Mouse (Mus musculus) c-Kit-positive CD71-positive TER-119-negative erythroid progenitor cells, embryonic 14.5 days (primary cell): ENCODE results near the gene Calm5.
"Not testable (repeated sequence)": the region's sequence is repeated elsewhere in the genome, so short reads cannot be mapped to it uniquely, and the experiment has no call there.

Experiments used
- DNase-seq: peaks from one replicate; pipeline ENCODE4 v3.0.0-alpha.2; 2013; ENCODE audit warnings: low read depth

The Calm5 gene

DNA sequence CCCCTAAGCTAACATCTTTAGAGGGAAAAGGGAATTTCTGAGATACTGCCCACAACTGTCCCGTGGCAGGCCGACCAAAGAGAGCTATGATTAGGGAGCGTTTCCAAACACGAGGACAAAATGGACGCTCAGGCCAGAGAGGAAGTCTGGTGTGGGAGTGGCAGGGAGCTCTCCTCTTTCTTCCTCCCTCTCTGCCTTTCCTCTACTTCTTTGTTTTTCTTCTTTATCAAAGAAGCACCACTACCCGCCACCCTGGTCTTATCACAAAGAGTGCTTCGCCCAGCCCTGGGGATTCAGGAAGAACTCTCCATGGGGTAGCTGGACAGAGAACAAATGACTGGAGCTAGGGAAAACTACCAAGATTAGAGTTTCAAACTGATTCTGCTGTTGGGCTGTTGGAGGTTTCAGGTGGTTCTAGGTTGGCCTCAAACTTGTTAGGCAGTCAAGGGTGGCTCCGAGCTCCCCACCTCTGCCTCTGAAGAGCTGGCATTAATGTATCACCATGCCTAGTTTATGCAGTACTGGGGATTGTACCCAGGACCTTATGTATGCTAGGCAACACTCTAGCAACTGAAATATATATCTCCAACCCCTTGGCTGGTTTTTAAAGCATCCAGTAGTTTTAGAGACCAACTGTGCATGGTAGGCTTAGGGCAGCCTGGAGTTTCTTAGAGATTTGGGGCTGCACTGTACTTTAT, 12.5 kb downstream of the Calm5 start:
- no peak for DNase-seq

DNA sequence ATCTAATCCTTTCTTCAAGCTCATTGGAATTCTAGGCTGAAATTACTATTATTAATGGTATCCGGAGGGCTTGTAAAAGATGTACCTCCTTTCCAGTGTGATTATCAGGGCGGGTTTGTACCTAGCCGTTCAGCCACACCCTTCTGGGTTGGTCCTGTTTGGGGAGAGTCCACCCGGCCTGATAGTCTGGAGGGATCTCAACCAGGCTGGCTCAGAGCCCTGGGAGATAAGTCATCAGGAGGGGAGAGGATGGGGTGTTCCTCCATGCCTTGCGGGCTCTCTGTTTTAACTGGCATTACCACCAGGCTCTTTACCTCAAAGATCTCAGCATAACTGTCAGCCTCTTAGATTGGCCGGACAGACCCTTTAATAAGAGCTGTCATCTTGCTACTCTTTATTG, 13.2 kb downstream of the Calm5 start:
- DNase-seq = peak; percentile 80

DNA sequence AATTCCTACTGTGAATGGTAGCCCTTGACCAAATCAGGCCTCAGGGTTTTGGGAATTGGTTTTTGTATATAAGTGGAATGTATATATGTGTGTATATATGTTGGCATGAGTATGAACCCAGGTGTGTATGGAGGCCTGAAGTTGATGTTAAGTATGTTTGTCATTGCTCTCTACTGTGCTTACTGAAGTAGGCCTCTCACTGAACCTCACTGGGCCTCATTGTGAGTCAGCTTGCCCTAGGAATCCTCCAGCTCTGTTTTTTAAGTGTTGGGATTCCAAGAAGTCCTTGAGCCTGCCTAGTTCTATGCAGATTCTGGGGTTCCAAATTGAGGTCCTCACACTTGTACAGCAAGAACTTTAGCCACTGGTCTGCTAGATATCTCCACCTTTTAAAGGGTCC, 15.9 kb downstream of the Calm5 start:
- no peak for DNase-seq

DNA sequence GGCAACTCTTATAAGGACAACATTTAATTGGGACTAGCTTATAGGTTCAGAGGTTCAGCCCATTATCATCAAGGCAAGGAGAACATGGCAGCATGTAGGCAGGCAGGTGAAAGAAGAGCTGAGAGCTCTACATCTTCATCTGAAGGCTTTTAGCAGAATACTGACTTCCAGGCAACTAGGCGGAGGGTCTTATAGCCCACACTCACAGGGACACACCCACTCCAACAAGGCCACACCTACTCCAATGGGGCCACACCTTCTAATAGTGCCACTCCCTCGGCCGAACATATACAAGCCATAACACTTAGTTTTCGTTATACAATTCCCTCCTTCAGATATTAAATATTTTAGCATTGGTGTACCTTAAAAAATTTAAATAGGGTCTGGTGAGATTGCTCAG, 18.9 kb downstream of the Calm5 start:
- DNase-seq = no peak

DNA sequence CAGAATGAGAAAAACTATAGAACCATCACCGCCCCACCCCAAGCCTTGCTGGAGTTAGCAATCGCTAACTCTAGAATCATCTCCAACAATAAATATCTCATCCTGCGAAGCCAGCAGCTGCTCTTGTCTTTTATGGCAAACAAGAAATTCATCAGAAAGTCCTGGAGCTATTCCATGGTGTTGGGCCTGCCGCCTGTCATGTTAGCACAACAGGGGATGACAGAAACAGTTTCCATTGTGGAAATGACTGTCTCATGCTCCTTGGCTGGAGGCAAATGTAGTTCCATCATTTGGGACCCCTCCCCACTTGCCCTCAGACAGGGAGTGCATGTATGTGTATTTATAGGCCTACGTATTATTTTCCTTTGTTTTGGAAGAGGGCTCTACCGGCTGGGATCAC, 22.5 kb downstream of the Calm5 start:
- no peak for DNase-seq

DNA sequence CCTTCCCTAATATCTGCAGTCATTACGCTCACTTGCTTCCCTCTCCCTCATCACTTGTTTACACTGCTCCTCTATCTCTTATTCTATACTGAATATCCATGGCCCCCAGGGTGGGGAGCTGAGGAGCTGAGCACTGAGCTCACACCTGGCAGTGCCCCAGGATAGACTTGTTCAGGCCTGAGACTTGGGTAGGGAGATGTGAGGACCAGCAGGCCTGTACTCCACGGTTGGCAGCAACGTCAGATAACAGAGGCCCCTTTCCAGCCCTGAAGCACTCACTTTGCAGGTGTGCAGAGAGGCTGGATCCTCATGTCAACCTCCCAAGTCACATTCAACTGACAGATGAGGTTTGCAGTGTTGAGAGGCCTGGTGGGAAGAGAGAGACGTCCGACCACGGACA, 23.2 kb downstream of the Calm5 start:
- no peak for DNase-seq

DNA sequence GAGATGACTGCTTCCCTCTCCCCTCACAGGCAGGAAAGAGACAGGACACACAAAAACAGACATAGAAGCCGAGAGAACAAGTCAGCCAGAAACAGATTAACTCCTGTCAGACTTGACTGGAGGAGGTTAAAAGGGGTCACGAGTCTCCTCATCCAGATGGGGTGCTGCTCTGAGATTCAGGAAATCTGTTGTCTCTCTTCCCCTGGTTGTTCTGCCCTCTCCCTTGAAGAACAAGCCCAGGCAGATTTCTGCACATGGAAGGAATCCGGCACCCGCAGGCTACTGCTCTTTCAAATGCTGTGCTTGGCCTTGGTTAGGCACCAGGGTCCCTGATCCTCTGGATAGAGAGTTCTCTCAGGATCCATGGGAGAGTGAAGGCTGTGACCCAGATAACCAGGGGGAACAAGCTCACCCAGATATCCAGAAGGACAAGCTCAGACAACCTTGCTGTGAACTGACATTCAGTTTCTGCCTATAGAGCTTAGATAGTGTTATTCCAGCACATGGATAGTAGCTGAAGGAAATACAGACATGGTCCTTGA, 23.8 kb downstream of the Calm5 start:
- no peak for DNase-seq

DNA sequence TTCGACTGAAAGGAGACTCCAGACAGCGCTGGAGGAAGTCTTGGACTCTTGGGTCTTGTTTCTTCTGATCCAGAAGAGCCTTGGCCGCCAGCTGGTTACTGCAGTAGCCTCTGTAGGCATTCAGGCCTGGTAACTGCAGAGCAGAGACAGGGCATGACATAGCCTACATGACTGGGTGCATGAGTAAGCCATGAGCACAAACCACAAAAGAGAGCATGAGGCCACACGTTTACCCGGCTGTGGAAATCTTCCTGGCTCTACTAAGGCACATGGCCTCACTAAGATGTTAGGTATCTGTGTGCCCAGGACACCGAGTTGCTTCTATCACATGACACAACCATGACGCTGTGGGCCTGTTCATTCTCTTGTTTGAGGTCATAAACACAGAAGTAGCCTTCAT, 32.7 kb downstream of the Calm5 start:
- DNase-seq = no peak

DNA sequence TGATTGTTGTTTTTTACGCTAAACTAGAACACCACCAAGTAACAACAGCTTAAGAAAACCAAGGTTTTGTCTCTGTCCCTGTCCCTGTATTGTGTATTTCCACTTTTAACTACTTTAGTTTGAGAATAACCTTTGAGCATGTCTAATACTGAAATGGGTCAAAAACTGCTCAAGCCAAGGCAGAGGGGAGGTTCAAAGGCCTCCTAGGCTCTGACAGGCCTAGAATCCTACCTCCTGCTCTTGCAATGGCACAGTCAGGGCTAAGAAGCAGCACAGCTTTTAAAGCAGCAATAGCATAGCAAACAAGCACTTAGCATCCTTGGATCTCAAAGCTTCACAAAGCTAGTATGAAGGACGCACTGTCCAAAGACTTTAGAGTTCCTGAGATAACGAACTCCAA, 35.1 kb downstream of the Calm5 start:
- no peak for DNase-seq

DNA sequence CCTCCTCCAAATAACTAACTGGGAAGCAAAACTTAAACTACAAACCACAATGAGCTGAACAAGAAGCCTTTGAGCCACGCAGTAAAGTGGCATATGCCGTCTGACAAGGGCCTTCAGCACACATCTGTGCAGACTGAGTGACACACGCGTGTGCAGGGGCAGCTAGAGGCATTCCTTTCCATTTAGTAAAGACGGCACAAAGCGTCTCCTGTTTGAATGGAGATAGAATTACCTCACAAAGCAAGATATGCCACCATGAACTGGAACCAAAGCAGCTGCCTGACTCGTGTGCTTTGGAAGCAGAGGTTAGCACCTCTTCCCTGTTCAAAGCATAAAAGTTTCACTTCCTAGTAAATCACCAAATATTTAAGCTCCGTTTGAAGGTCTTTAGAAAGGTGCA, 36.1 kb downstream of the Calm5 start:
- DNase-seq = no peak

DNA sequence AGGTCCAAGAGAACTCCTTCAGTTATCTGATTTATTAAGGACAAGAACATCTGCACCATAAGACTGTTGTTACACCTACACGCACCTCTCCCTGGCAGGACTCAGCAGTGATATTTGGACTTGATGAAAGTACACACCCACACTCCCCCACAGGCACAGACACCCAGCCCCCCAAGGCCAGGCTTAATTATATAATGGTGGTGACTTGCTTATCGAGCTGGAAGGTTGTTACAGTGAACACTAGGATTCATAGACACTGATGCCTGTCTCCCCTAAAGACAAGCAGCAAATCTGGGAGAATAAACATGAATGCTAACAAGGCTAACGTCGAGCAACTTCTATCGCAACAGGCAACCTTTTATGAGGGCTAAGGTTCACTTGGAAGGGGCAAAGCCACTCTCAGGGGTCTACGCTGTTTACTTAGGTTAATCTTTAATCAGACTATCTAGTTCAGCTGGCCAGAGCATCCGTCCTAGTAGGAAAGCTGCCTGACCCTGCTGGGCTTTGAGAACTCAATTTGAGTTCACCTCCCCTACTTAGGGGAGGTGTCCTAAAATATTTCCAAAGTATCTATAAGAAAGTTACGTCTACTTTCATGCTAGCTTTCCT, 37.6 kb downstream of the Calm5 start:
- DNase-seq = no peak

DNA sequence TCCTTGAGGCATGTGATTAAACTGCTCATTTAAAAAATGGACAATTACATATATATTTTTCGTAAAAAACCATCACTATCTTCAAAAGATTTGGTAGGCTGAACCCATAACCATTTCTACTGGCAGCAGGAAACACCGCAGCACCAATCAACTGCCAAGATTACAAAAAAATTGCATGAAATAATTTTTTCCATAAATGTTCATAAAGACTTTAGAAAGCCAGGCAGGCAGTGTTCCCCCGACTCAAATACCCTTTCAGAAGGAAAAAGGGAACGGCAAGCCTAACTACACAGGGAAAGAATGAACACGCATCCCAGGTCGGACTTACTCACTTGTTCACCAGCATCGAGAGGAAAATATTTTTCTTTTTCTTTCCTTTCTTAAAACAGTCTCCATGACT, 38.6 kb downstream of the Calm5 start:
- no peak for DNase-seq

DNA sequence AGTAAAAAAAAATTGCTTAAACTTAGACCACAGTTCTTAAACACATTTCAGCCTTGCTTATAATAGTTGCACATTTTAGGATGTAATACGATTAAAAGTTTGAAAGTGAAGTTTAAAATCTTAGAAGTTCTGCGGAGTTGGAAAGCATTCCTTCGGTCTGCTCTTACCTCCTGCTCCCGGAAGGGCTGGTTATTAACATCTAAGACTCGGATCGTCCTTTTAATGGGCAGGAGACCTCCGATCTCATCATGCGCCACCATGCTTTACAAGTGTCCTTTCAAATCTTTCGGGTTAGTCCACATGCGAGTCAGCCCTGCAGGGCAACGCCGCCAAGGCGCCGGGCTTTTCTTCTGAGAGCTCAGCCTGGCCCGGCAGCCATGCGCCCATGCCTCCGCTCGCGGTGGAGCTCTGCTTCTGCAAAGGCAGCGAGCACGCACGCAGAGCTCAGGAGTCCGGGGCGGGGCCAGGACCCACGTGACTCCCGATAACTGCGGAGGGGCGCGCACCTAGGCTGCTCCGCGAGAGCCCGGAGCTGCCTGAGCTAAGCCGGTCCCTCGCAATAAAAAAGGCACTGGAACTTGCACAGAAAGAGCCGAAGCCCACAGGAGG, 39.3 kb downstream of the Calm5 start:
- DNase-seq = peak; percentile 89

DNA sequence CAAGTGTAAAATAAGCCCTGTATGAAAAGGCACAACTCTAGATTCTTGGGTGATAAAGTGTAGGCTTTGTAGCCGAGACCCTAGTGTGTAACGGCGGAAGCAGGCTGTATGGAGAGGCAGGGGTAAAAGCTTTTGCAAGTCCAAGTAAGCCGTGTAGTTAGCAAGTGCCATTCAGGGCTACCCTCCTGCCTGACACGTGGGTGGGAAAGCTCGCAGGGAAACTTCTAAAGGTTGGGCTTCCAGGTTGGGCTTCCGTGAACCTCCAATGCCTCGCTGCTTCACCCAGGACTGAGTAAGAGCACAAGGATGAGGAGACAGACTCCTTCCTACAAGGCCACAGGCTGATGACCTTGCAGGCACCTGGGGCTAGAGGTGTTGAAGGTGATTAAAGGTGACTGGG, 40.6 kb downstream of the Calm5 start:
- no peak for DNase-seq

DNA sequence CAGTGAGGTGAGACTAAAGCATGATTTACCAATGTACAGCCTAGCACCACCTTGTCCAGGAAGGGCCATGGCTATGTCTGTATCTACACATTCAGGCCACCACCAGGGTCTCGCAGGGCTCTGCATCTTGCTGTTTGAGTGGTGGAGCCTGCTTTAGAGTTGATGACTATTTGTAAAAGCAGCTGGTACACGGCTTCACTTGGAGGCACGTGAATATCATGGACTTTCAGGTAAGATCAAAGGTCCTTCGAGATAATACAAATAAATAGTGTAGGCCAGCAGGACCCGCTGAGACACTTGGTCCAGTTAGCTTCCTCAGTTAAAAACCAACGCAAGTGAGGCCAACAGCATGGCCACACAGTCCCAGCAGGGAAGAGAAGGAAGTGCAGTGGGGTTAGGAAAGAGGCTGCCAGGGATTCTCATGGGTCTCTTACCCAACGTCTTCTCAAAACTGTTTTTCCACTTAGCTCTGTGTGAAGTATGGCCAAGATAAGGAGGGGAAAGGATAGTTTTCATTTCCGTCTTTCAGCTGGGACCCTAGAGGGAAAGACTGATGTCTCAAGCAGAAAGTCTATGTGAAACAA, 41.5 kb downstream of the Calm5 start:
- no peak for DNase-seq

DNA sequence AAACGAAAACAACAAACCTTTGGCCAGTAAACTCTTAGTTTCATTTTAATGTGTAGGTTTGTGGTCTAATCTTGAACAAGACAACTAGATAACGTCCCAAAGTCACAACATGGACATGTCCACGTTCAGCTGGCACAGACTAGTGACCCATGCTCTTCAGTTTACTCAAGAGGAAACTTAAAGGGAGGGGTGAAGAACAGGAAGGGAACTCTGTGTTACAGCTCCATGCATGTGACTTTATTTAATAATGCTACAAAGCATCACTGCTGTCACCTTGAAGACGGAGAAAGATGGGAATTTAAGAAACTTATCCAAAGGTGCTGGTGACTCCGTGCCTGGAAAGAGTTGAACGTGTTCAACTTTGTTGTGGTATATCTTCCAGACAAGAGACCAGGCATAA, 42.1 kb downstream of the Calm5 start:
- DNase-seq = no peak

DNA sequence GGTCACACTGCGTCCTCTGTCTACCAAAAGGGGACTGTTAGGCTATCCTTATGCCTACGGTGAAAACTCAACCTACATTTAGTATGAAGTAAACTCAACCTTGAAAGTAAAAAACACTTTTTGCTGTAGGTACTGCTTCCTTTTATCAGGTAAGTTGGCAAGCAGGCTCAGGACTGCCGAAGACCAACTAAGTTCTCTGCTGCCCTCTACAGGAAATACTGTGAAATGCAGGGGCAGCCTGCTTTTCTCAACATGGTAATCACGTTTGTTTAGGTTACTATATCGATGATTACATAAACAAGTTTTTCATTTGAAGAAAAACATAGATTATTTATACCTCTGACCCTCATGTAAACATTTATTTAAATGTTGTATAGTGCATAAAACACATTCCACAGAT, 42.9 kb downstream of the Calm5 start:
- peak; percentile 67 for DNase-seq

DNA sequence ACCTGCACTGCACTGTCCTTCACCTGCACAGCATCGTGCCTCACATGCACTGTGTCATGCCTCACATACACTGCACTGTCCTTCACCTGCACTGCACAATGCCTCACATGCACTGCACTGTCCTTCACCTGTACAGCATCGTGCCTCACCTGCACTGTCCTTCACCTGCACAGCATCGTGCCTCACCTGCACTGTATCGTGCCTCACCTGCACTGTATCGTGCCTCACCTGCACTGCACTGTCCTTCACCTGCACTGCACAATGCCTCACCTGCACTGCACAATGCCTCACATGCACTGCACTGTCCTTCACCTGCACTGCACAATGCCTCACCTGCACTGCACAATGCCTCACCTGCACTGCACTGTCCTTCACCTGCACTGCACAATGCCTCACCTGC, 44.2 kb downstream of the Calm5 start:
- DNase-seq = not testable (repeated sequence)

DNA sequence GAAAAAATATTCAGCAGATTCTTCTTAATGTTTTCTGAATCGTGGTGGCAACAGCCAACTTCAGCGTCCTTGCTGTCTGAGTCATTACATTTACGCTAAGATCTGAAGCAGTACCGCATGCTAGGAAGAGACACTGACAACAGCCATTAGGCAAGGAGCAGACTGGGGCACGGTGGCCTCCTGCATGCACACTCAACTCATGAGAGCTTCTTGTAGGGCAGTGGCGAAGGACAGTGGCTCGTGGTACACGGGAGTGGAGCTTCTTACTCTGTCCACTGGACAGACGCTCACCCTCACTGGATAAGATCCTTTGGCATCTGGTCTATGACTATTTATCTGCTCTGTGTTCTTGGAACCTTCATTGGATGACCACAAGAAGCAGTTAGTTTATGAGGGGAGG, 45.3 kb downstream of the Calm5 start:
- no peak for DNase-seq
